Mouse (Mus musculus): ENCODE results near the gene Gal3st2b.

The Gal3st2b gene

GRCm38 (mm10) chr1:93986167-93986566 lies 68.1 kb downstream of the Gal3st2b start:
- no peak for DNase-seq

GRCm38 (mm10) chr1:93988786-93989185 lies 70.7 kb downstream of the Gal3st2b start:
- DNase-seq, result peak; percentile 40

GRCm38 (mm10) chr1:93990209-93990608 lies 72.1 kb downstream of the Gal3st2b start, which contains the start of gene Gal3st2c:
Gal3st2c (plus strand) TSS chr1:93990509.
- DNase-seq, result peak; percentile 66

GRCm38 (mm10) chr1:93991068-93991467 lies 73.0 kb downstream of the Gal3st2b start:
- peak; percentile 87 for DNase-seq

- DNase-seq, result peak; percentile 90
Observed at GRCm38 (mm10) chr1:93991491-93991890, 73.4 kb downstream of the Gal3st2b start.

Measured in heart, adult 11 months (tissue).